Mouse (Mus musculus) NIH3T3 (cell line): ENCODE measurements at regions not wholly inside any gene's neighbourhood (a gene's known extent, or its start where the extent isn't known, plus 50 kb on each side); places are given as distances from the start of the nearest gene placed in this dataset.

ENCODE experiments used
- DNase-seq: peaks from one replicate; pipeline ENCODE4 v3.0.0-alpha.2; 2012; ENCODE audit warnings: low read depth

GRCm38 (mm10) chr1:190411756-190412155 is 241.2 kb upstream of the Prox1 start:
- no peak for DNase-seq

GRCm38 (mm10) chr1:190403335-190403734 is 232.8 kb upstream of the Prox1 start:
- DNase-seq: no peak

- DNase-seq: no peak
These were observed 227.8 kb upstream of the Prox1 start for GRCm38 (mm10) chr1:190398308-190398707.

- no peak for DNase-seq
These were observed 227.3 kb upstream of the Prox1 start for GRCm38 (mm10) chr1:190397811-190398210.

GRCm38 (mm10) chr1:190393061-190393460 is 222.5 kb upstream of the Prox1 start:
- no peak for DNase-seq

- DNase-seq: no peak
These were observed 218.3 kb upstream of the Prox1 start for GRCm38 (mm10) chr1:190388853-190389252.

GRCm38 (mm10) chr1:190384555-190384954 is 214.0 kb upstream of the Prox1 start:
- no peak for DNase-seq

- DNase-seq: no peak
These were observed 212.8 kb upstream of the Prox1 start for GRCm38 (mm10) chr1:190383256-190383838.

- DNase-seq: no peak
These were observed 209.6 kb upstream of the Prox1 start for GRCm38 (mm10) chr1:190380151-190380550.

GRCm38 (mm10) chr1:190375160-190375880 is 204.8 kb upstream of the Prox1 start:
- DNase-seq: no peak

- no peak for DNase-seq
These were observed 203.8 kb upstream of the Prox1 start for GRCm38 (mm10) chr1:190374270-190374669.

- DNase-seq: no peak
These were observed 196.1 kb upstream of the Prox1 start for GRCm38 (mm10) chr1:190366631-190367030.

- DNase-seq: no peak
These were observed 194.6 kb upstream of the Prox1 start for GRCm38 (mm10) chr1:190365126-190365525.

- DNase-seq: no peak
These were observed 190.1 kb upstream of the Prox1 start for GRCm38 (mm10) chr1:190360661-190361060.

GRCm38 (mm10) chr1:190357779-190358178 is 187.3 kb upstream of the Prox1 start:
- no peak for DNase-seq

GRCm38 (mm10) chr1:190347610-190348009 is 177.1 kb upstream of the Prox1 start:
- DNase-seq: no peak

GRCm38 (mm10) chr1:190340715-190341114 is 170.2 kb upstream of the Prox1 start:
- DNase-seq: no peak

- DNase-seq: no peak
These were observed 164.0 kb upstream of the Prox1 start for GRCm38 (mm10) chr1:190334471-190334870.

- no peak for DNase-seq
These were observed 163.5 kb upstream of the Prox1 start for GRCm38 (mm10) chr1:190334053-190334452.

GRCm38 (mm10) chr1:190332001-190332400 is 161.5 kb upstream of the Prox1 start:
- DNase-seq: no peak

GRCm38 (mm10) chr1:190324562-190324961 is 154.0 kb upstream of the Prox1 start:
- DNase-seq: no peak

- DNase-seq: no peak
These were observed 153.2 kb upstream of the Prox1 start for GRCm38 (mm10) chr1:190323671-190324070.

- DNase-seq: no peak
These were observed 145.7 kb upstream of the Prox1 start for GRCm38 (mm10) chr1:190316175-190316574.

- DNase-seq: no peak
These were observed 139.3 kb upstream of the Prox1 start for GRCm38 (mm10) chr1:190309831-190310230.
